Mouse (Mus musculus): ENCODE data around the gene Pard3.

The Pard3 gene

GRCm38 (mm10) chr8:127344421-127344820 lies 280.7 kb downstream of the Pard3 start:
- CTCF ChIA-PET: no interaction called here

DNA sequence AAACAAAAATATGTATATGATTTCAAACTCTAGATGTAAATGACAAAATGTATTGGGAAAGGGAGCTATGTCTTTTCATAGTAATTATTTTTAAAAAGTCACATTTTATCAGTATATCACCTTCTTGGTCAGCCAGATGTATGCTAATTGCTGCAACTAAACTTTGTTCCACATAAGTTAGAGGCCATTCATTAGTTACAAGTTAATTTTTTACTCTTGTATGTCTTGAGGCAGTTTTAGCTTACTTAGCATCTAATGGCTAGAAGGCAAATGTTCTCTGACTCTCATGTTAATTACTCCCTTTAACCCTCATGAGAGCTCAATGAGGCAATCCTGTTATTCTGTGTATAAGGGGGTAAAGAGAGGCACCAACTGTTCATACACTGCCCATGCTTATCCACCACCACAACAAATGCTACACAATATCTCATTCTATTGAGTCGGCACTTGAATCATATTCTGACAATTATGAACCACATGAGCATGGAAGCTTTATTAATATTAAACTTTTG lies 282.3 kb downstream of the Pard3 start:
- CTCF ChIA-PET: no interaction called here

GRCm38 (mm10) chr8:127347890-127348495 lies 284.3 kb downstream of the Pard3 start:
- CTCF ChIA-PET: no interaction called here

DNA sequence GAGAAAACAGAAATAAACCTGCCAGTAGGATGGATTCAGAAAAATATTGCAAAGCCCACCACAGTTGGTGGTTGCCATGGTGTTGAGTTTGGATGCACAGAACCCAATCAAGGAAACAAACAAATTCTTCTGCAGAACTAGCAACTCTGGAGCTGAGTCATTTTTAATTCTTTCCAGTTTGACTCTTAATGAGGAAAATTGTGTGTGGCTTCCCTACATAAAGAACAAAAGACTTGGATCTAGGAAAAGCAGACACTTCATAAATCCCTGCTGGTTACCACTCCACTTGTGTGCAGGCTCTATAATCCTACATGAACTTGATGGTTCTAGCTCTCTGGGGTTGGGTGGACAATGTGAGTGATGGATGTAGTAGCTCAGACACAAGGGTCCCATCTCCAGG lies 298.1 kb downstream of the Pard3 start:
- CTCF ChIA-PET: no interaction called here

GRCm38 (mm10) chr8:127368347-127368746 lies 304.7 kb downstream of the Pard3 start:
- CTCF ChIA-PET: no interaction called here

GRCm38 (mm10) chr8:127371326-127371949 lies 307.7 kb downstream of the Pard3 start:
- CTCF ChIA-PET: no interaction called here

DNA sequence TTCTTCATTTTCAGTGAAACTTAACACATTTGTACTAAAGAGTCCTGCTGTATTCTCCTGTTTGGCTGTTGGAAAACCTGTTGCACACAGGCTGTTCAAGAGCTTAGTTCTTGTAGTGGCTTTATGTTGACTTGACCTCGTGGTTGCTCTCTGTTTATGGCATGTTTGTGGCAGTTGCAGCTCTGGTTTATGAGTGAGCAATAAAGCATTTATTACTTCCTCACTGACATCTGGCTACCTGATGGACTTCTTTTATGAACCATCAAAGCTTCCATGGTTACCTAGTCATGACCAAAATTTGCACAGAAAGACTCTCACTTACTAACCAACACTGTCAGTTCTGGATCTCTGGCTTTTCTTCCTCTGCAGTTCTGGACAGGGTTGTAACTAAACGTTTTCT lies 314.1 kb downstream of the Pard3 start:
- CTCF ChIA-PET: no interaction called here

GRCm38 (mm10) chr8:127378994-127379858 lies 315.5 kb downstream of the Pard3 start:
- CTCF ChIA-PET: no interaction called here

- CTCF ChIA-PET: no interaction called here
Observed at GRCm38 (mm10) chr8:127381259-127381658, 317.6 kb downstream of the Pard3 start.

GRCm38 (mm10) chr8:127392700-127393099 lies 329.0 kb downstream of the Pard3 start:
- CTCF ChIA-PET: no interaction called here

DNA sequence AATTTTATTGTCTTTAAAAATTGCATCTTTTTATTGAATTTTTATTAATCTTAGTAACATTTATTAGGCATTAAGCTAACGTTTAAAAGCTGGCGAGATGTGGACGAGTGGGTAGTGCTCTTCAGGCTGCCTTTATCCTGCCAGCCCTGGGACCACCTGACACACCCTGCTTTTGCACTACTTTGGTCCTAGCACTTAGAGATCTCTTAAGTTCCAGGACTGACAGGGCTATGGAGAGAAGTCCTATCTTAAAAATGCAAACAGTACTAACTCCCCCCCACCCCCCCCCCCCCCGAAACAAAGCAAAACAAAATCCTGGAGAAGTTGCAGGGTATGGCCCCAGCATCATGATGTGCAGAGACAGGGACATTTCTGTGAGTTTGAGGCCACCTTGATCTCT lies 331.8 kb downstream of the Pard3 start:
- CTCF ChIA-PET: no interaction called here

DNA sequence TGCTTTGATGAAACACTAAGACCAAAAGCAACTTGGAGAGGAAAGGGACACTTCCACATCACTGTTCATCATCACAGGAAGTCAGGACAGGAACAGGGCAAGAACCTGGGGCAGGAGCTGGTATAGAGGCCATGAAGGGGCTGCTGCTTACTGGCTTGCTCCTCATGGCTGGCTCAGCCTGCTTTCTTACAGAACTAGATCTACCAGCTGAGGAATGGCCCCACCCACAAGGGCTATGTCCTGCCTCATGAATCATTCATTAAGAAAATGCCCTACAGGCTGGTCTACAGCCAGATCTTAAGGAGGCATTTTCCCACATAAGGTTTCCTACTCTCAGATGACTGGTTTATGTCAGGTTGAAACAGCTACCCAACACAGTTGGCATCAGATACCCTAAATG lies 342.1 kb downstream of the Pard3 start:
- CTCF ChIA-PET: no interaction called here

GRCm38 (mm10) chr8:127410606-127411005 lies 346.9 kb downstream of the Pard3 start:
- CTCF ChIA-PET: no interaction called here

- CTCF ChIA-PET: no interaction called here
Observed at GRCm38 (mm10) chr8:127411190-127411848, 347.6 kb downstream of the Pard3 start.

- CTCF ChIA-PET: interaction anchor here (0.7 kb wide), 1 partner anchor 1065 kb away, joined by 4 read pairs; no protein-coding TSS in a partner anchor
Observed at GRCm38 (mm10) chr8:127423021-127423420, 359.3 kb downstream of the Pard3 start.

- CTCF ChIA-PET: interaction anchor here (0.7 kb wide), 2 partner anchors 1165 to 1284 kb away, joined by 3 read pairs; no protein-coding TSS in a partner anchor
Observed at GRCm38 (mm10) chr8:127424211-127424916, 360.7 kb downstream of the Pard3 start.

- CTCF ChIA-PET: no interaction called here
Observed at GRCm38 (mm10) chr8:127426857-127427256, 363.2 kb downstream of the Pard3 start.

DNA sequence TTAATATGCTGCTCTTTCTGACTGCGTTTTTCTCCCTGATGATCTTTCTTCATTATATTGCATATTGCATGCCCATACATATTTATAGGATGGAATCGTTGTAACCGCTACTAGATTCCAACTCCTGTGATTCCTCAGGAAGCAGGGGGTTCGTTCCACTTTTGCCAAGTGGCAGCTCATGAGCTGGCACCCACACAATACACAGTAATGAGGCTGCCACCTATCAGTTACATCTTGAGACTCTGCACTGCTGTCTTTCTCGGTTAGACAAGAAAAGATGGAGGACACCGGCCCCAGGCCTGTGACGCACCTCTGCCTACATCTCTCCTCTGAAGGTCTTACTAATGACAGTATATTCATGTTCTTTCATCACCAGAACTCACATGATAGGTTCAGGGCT lies 364.3 kb downstream of the Pard3 start:
- CTCF ChIA-PET: no interaction called here

DNA sequence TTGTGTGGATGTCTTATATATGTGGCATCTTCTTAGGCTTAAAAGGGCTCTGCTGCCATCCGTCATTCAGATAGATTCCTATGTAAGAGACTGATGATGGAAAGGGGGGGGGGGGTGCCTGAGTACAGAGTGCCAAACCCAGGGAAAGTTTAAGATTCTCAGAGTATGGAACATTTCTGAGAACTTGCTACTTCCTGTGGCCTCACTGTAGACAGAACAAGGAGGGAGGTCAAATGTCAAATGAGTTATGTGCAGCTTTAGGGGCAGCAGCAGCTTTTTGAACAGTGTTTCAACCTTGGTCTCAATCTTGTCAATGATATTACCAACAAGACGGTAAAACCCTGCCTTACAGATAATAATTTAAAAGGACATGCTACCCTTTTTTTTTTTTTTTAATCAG lies 367.5 kb downstream of the Pard3 start:
- CTCF ChIA-PET: no interaction called here

DNA sequence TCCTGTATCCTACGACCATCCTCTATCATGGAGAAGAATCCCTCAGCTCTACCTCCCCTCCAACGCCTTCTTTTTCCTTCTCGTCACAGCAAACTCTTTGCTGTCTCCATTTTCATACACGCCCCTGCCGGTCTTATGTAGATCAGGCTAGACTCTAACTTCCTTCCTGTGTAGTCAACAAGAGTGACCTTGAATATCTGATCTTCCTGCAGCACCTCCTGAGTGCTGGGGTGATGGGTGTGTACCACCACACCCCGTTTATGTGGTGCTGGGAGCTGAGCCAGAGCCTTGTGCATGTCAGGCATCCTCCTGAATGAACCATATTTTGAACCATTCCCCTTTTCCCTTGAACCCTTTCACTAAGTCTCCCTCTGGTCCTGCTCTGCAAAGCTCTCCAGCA lies 372.3 kb downstream of the Pard3 start:
- CTCF ChIA-PET: no interaction called here

GRCm38 (mm10) chr8:127437613-127438235 lies 374.0 kb downstream of the Pard3 start:
- CTCF ChIA-PET: no interaction called here
